Mouse (Mus musculus) layer of hippocampus, postnatal 25 days (tissue): ENCODE measurements around the gene Eya3. TPM values are rescaled to one million over a fixed set of nuclear protein-coding genes. Genes with fewer than 3 reads are reported as not detected.

Experiments
- total RNA-seq, 2 experiments: library from RNA; stranded (reverse); gene quantifications; 2 replicates each; pipeline ENCODE4 v1.2.3; 2021

The Eya3 gene
- total RNA-seq, 2 experiments from 2014 or later = 23.6 to 25.4 TPM

Other genes starting within 250 kb of the Eya3 start
- gene Phactr4, start 216.5 kb upstream of the Eya3 start, total RNA-seq = 10 to 100 TPM in 1 of 2 experiments, 1 to 10 TPM in 1; 9.5 to 10.7 TPM
- gene Med18, start 175.1 kb upstream of the Eya3 start, total RNA-seq = 1 to 10 TPM; 9.2 to 9.4 TPM
- 10 to 100 TPM; 13.2 to 13.3 TPM for gene Sesn2, start 128.5 kb upstream of the Eya3 start, total RNA-seq
- 100 to 1,000 TPM; 461 to 496 TPM for gene Atpif1, start 105.3 kb upstream of the Eya3 start, total RNA-seq
- 10 to 100 TPM; 84.5 to 88.5 TPM for gene Dnajc8, start 103.4 kb upstream of the Eya3 start, total RNA-seq
- gene Ptafr, start 74.9 kb upstream of the Eya3 start, total RNA-seq = 1 to 10 TPM; 1.4 to 1.9 TPM
- gene Xkr8, start 93.6 kb downstream of the Eya3 start, total RNA-seq = 1 to 10 TPM; 2.2 to 3.5 TPM
- gene Smpdl3b, start 118.3 kb downstream of the Eya3 start, total RNA-seq = 1 to 10 TPM; 2.8 to 3.0 TPM
- 10 to 100 TPM; 12.0 to 15.2 TPM for gene Rpa2, start 129.3 kb downstream of the Eya3 start, total RNA-seq
- under 1 TPM; 0.61 to 0.66 TPM for gene Themis2, start 157.4 kb downstream of the Eya3 start, total RNA-seq
- 10 to 100 TPM; 41.7 to 44.8 TPM for gene Ppp1r8, start 204.2 kb downstream of the Eya3 start, total RNA-seq
- 100 to 1,000 TPM in 1 of 2 experiments, 10 to 100 TPM in 1; 99.7 to 106 TPM for gene Stx12, start 245.5 kb downstream of the Eya3 start, total RNA-seq